Mouse (Mus musculus): Measurements from ENCODE around the gene AU040320.

AU040320 gene

DNA sequence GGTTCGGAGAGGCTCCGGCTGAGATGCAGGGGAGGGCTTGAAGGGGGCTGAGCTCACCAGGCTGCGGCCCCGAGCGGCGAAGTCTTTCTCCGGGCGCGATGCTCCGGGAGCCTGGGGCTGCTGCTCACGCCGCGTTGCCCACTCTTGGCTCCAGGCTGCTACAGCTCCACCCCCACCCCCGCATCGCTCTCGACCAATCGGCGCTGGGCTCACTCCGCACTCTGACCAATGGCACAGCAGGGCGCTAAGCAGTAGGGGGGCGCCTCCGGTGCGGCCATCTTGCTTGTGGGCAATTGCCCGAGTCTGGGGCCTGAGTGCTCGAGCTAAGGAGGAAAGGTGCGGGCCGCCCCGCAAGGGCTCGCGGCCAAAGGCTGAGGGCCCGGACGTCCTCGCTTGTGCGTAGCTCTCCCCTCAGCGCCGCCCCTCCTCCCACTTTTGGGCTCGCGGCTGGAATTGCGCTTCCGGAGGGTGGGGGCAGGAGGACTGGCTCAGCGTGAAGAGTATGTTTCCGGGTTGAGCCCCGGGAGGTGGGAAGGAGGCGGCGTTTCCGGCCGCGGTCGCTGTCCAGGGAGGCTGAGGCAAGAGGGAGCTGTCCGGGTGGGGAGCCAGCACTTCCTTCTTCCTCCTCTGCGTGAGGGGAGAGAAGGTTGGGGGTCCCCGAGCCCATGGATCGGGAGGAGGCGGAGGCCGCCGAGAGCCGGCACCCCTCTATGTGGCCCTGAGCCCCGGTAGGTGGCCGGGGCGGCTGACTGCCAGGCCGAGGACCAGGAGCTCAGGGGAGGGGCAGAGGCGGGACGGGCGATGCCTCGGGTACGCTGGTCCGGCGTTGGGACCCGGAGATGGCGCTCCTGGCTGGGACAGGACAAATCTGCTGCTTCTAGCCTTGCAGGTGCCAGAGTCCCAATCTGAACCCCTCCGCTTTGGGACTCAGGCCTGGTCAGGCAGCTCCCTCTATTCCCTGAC, at the start of gene AU040320, which contains the start of gene Ncdn:
AU040320 (plus strand) TSS at position 277 of the 963 bp plus-strand sequence.
Ncdn (minus strand) TSS at position 171 of the 963 bp plus-strand sequence.
- in situ Hi-C loops (cut with MboI; ENCODE audit: low sequenced_read_pairs) = no loop called here

DNA sequence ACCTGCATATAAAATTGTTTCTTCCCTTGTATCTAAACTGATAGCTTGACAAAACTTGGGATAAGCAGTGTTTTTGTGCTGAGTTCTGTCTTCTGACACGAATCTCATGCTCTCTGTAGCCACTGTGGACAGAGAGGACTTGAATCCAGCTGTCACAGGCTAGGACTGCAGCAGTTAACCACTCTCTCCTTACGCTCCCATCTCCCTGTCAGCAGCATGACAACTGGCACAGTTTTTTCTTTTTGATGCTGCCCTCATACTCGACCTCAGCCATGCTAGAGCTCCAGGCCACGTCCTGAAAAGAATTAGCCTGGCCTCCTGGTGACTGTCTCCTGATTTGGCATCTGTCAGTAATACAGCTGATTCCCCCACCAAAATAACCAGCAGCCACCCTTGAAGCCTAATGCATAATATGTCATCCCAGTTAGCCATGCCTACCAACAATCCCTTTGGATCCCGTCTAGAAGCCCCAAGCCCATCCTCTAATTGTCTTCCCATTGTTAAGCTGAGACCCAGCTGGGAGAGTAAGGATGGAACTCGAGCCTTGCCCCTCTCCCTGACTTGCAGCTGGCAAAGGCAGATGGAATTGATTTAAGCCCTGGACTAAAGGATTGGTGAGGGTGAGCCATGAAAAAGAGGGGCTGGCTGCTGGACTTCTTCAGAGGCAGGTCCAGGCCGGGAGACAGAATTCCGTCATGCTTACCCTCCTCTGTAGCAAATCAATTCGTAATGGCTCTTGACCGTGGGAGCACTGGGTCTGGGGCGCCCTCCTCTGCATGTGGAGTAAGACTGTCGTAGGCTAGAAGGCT, 46.5 kb upstream of the AU040320 start:
- in situ Hi-C loops (cut with MboI; ENCODE audit: low sequenced_read_pairs) = no loop called here

DNA sequence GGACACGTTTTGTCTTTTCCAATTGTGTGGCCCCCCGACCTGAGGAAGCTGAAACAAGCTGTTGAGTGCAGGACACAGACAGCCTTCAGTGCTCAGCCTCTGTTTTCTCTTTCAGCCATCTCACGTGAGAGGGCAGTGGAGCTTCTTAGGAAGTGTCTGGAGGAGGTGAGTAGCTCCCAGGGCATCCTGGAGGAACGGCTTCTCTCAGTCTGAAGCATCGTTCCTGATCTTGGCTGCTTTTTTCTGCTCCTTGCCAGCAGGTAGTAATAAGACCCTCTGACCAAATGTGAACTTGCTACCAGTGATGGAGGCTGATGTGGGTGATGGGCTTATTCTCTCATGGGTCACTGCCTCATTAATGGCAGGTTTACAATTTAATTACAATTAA, 45.9 kb upstream of the AU040320 start:
- in situ Hi-C loops (cut with MboI; ENCODE audit: low sequenced_read_pairs) = no loop called here

DNA sequence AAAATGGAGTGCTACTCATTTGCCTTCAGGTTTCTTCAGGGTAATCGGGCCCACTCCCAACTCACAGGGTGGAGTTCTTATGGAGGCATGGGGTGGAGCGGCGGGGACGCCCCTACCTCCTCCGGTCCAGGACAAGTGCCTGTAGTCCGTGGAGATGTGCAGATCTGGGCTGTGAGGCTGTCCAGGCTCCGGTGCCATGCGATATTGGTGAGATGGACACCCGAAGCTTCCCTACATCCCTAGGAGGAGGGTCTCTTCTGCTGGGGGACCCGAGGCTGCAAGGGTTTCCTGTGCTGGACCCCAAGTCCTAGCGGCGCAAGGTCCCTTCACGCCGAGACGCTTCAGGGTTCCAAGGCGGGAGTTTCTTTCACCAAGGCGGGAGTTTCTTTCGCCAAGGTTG, 21.2 kb upstream of the AU040320 start:
- in situ Hi-C loops (cut with MboI; ENCODE audit: low sequenced_read_pairs) = loop anchor here (10.0 kb wide), 1 partner anchor 127 kb away; the partner anchor contains the start of gene 5730409E04Rik

DNA sequence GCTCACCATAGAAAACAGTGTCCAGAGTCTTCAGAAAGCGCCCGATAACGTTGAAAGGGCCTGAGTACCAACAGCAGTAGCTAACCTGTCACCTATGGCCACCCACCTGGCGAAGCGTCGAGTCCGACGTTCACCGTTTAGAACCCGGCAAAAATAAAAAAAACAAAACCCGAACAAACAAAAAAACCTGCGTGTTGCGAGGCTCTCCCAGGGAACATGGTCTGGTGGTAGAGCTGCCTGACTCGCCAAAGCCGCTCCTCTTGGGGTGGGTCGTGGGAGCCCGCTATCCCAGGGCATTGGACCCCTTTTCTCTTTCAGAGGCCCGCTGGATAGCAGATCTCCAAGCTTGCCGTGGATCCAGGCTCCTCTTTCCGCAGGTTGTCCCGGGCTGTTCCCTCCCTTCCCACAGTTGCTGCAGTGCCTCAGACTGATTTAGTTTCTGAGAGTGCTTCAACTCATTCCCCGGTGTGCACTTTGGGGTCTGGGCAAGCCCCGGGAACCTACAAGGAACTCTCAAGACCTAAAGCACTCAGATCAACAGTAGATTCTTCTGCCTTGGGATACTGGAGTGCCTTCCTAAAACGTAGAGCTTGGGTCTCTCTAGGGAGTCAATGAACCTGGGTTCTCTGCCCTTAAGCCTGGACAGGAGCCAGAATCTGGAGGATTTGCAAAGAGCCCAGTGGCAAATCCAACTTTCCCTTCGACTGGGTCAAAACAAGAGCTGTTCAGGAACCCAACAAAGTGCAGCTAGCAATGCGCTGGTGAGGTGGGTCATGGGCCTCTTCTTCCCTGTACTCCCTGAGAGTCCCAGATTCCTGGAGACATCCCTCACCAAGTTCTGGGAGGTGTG, 20.6 kb upstream of the AU040320 start:
- in situ Hi-C loops (cut with MboI; ENCODE audit: low sequenced_read_pairs) = loop anchor here (10.0 kb wide), 1 partner anchor 128 kb away; the partner anchor contains the start of gene 5730409E04Rik

GRCm38 (mm10) chr4:126734001-126734603, 19.2 kb upstream of the AU040320 start:
- in situ Hi-C loops (cut with MboI; ENCODE audit: low sequenced_read_pairs) = loop anchor here (10.0 kb wide), 1 partner anchor 129 kb away; the partner anchor contains the start of gene 5730409E04Rik

GRCm38 (mm10) chr4:126734700-126735381, 18.5 kb upstream of the AU040320 start:
- in situ Hi-C loops (cut with MboI; ENCODE audit: low sequenced_read_pairs) = loop anchor here (10.0 kb wide), 1 partner anchor 130 kb away; the partner anchor contains the start of gene 5730409E04Rik

- in situ Hi-C loops (cut with MboI; ENCODE audit: low sequenced_read_pairs) = loop anchor here (10.0 kb wide), 1 partner anchor 131 kb away; the partner anchor contains the start of gene 5730409E04Rik
Observed at GRCm38 (mm10) chr4:126735382-126736000, 17.9 kb upstream of the AU040320 start.

DNA sequence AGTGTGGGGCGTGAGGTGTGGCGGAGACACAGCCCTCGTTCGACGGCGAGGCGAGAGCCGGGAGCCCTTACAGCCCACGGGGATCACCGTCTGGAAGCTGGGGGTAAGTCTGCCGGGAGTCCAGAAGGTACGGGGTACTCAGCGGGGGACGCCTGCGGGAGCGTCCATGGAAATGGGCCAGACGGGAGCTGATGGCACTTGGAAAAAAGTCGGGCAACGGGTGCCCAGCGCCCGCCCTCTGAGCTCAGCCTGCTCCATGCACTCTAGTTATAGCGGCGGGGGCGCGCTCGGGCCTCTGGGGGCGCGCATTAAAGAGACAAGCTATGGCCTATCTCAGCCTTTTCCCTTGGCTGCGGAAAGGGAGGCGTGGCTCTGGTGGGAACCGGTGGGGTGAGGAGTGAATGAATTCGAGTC, 17.3 kb upstream of the AU040320 start, which contains the start of gene Tfap2e:
Tfap2e (minus strand) TSS at position 240 of the 414 bp plus-strand sequence.
- in situ Hi-C loops (cut with MboI; ENCODE audit: low sequenced_read_pairs) = loop anchor here (10.0 kb wide), 1 partner anchor 131 kb away; the partner anchor contains the start of gene 5730409E04Rik

- in situ Hi-C loops (cut with MboI; ENCODE audit: low sequenced_read_pairs) = loop anchor here (10.0 kb wide), 1 partner anchor 135 kb away; the partner anchor contains the start of gene 5730409E04Rik
Observed at GRCm38 (mm10) chr4:126739966-126740676, 13.2 kb upstream of the AU040320 start.

DNA sequence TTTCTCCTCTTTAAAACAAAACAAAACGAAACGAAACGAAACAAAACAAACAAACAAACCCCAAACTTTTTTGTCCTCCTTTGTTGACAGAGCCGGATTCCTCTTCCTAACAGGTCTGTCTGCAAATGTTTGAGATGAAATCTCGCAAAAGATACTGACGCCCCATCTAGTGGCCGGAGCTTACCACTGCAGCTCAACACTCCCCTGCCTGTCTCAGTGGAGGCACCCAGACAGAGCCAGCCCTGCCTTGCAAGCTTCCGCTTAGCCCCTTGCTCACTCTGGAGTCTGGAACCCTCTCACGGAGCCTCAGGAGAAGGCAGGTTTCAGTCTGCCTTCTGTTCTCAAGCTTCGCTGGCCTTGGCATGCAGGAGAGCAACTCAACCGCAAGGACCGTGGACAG, 11.9 kb upstream of the AU040320 start:
- in situ Hi-C loops (cut with MboI; ENCODE audit: low sequenced_read_pairs) = no loop called here

- in situ Hi-C loops (cut with MboI; ENCODE audit: low sequenced_read_pairs) = no loop called here
Observed at GRCm38 (mm10) chr4:126742976-126743375, 10.4 kb upstream of the AU040320 start.

GRCm38 (mm10) chr4:126743713-126744112, 9.6 kb upstream of the AU040320 start:
- in situ Hi-C loops (cut with MboI; ENCODE audit: low sequenced_read_pairs) = no loop called here

GRCm38 (mm10) chr4:126744831-126745230, 8.5 kb upstream of the AU040320 start:
- in situ Hi-C loops (cut with MboI; ENCODE audit: low sequenced_read_pairs) = no loop called here

DNA sequence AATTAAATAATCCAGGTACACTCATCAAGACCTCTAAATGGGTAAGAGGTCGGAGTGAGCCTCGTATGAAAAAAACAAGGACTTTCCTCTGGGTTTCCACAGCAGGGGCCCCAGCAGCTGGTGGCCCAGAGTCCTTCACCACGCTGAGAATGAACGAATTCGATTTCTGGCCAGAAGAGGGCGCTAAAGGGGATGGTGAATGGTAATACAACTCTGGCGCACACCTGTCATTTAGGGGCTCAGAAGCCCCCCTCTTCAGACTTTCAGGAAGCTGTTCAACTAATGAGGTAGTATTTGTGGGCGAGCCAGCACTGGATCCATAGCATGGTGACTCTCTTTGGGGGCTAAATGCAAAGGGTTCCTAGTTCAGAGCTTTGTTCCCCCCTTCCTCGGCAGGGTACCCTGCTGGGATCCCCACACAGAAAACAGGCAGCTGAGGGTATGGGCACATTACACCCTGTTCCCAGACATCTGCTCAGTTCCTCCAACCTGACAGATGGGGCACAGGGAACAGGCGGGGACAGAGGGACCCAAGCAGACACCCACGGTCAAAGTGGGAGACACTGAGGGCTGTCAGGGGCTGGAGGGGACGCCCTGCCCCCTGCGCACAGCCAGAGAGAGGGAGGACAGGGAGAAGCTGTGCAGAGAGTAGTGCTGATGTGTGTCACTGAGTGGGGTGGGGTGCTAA, 7.7 kb upstream of the AU040320 start:
- in situ Hi-C loops (cut with MboI; ENCODE audit: low sequenced_read_pairs) = no loop called here

DNA sequence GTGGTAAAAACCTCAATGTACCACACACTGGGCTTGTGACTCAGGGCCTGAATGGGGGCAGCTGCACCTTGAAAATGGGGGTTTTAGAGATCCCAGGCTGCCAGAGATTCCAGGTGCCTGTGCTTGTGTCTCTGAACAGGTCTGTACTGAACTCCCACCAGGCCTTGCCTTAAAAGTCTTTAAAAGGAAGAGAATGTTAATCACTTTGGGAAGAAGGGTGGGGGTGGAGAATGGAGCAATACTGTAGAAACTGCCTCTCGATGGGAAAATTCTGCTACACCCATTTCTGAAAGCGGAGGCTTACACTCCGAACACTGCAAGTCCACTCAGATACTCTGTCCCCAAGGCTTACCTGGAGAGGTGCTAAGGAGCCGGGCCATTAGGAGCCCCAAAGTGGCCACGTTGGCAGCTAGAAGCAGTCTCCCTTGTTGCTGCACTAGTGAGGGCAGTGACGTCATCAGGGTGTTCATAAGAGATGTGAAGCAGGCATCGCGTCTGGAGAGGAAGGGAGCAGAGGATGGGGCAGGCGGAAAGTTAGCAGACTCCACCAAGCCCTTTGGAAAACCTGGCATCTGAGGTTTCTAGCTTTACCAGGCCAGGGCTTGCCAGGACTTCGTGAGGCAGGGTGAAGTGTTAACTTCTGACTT, 7.0 kb upstream of the AU040320 start:
- in situ Hi-C loops (cut with MboI; ENCODE audit: low sequenced_read_pairs) = no loop called here

DNA sequence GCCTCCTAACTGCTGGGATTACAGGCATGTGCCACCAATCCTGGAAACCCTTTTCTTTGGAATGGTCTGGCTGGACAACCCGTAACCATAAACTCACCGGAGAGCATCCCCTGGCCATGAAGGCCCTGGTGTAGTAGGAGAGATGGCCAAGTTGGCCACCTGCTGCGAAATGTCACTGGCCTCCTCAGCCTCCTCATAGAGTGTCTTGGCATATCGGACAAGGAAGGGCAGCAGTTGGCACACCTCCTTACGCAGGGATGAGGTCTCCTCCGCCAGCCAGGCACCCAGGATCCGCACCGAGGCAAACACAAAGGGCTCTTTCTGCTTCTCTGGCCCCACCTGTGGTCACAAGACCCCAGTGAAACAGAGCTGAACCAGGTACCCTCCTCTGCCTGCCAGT, 5.0 kb upstream of the AU040320 start:
- in situ Hi-C loops (cut with MboI; ENCODE audit: low sequenced_read_pairs) = no loop called here
